Mouse (Mus musculus) CH12.LX (cell line): ENCODE data around the gene Olfr804. TPM values are rescaled to one million over a fixed set of nuclear protein-coding genes. Genes with fewer than 3 reads are reported as not detected.

Experiments
- DNase-seq: peaks from one replicate; pipeline ENCODE4 v3.0.0-alpha.2; 2013; ENCODE audit errors: extremely low read depth
- H3K27ac ChIP-seq: 2 replicates; pipeline ENCODE4 v1.5.1; 2012; ENCODE audit warnings: low read depth, mild to moderate bottlenecking, control low read depth, moderate library complexity; ENCODE audit not compliant: insufficient read depth
- H3K27me3 ChIP-seq: replicated peaks from 2 replicates; pipeline ENCODE3; 2012; ENCODE audit warnings: inconsistent platforms
- H3K36me3 ChIP-seq, 2 experiments: replicated peaks in 1 of 2; 2 replicates each; pipeline versions ENCODE3 to v1.6.1; 2012; ENCODE audit warnings: inconsistent platforms in 1 of 2, low read length in 1 of 2, mild to moderate bottlenecking in 1 of 2, mixed read lengths in 1 of 2, moderate library complexity in 1 of 2; ENCODE audit not compliant: control insufficient read depth in 1 of 2, insufficient read depth in 1 of 2
- H3K4me1 ChIP-seq, 2 experiments: 2 replicates each; pipeline ENCODE4 v1.6.1; 2012; ENCODE audit warnings: inconsistent platforms in 1 of 2, moderate library complexity in 1 of 2; ENCODE audit not compliant: insufficient read depth in 2 of 2, control insufficient read depth in 1 of 2
- H3K4me2 ChIP-seq: 2 replicates; pipeline ENCODE4 v1.6.1; 2012; ENCODE audit warnings: low read depth, mild to moderate bottlenecking, control low read depth; ENCODE audit not compliant: poor library complexity, insufficient read depth, severe bottlenecking
- H3K4me3 ChIP-seq, 3 experiments: fragments of 150-350 bp in 1 of 3; sonication (generic) in 1 of 3; replicated peaks in 1 of 3; 2 replicates each; pipeline versions ENCODE3 to v1.5.1; 2011 to 2012; ENCODE audit warnings: low read depth in 2 of 3, low read length in 2 of 3, mild to moderate bottlenecking in 2 of 3, moderate library complexity in 2 of 3, control low read depth in 1 of 3, improper control_type of control experiment in 1 of 3, inconsistent platforms in 1 of 3, mixed read lengths in 1 of 3; ENCODE audit not compliant: poor library complexity in 1 of 3
- H3K79me2 ChIP-seq: replicated peaks from 2 replicates; pipeline ENCODE4 v1.6.1; 2012; ENCODE audit warnings: mild to moderate bottlenecking, moderate library complexity; ENCODE audit not compliant: control insufficient read depth, poor library complexity, insufficient read depth, severe bottlenecking; ENCODE audit errors: extremely low read depth
- H3K9ac ChIP-seq: 2 replicates; pipeline ENCODE4 v1.6.1; 2012; ENCODE audit warnings: low read depth, mild to moderate bottlenecking, control low read depth, moderate library complexity; ENCODE audit not compliant: insufficient read depth
- H3K9me3 ChIP-seq: replicated peaks from 2 replicates; pipeline ENCODE3; 2012; ENCODE audit warnings: low read length, inconsistent platforms, mixed read lengths
- BHLHE40 ChIP-seq: IDR thresholded peaks from 2 replicates; pipeline ENCODE4 v1.6.1; 2011; ENCODE audit warnings: mild to moderate bottlenecking, low read depth, low read length, improper control_type of control experiment
- EP300 ChIP-seq: IDR thresholded peaks from 2 replicates; pipeline ENCODE4 v1.6.1; 2011; ENCODE audit warnings: low read length, improper control_type of control experiment
- HCFC1 ChIP-seq: IDR thresholded peaks from 2 replicates; pipeline ENCODE4 v1.6.1; 2012; ENCODE audit warnings: low read depth, mild to moderate bottlenecking, inconsistent platforms, low read length, improper control_type of control experiment
- IRF4 ChIP-seq: IDR thresholded peaks from 2 replicates; pipeline ENCODE4 v1.6.1; 2014; ENCODE audit warnings: low read depth, mild to moderate bottlenecking, inconsistent platforms, low read length, improper control_type of control experiment
- KAT2A ChIP-seq: IDR thresholded peaks from 2 replicates; pipeline ENCODE4 v1.6.1; 2012; ENCODE audit warnings: low read length, improper control_type of control experiment, inconsistent platforms; ENCODE audit not compliant: insufficient replicate concordance
- MAFK ChIP-seq: IDR thresholded peaks from 2 replicates; pipeline ENCODE4 v1.6.1; 2011; ENCODE audit warnings: low read length, improper control_type of control experiment; ENCODE audit not compliant: insufficient replicate concordance
- MAZ ChIP-seq: IDR thresholded peaks from 2 replicates; pipeline ENCODE4 v1.6.1; 2012; ENCODE audit warnings: low read depth, mild to moderate bottlenecking, inconsistent platforms, low read length, improper control_type of control experiment, moderate library complexity
- MXI1 ChIP-seq: IDR thresholded peaks from 2 replicates; pipeline ENCODE4 v1.6.1; 2011; ENCODE audit warnings: mild to moderate bottlenecking, low read depth, low read length, improper control_type of control experiment
- MYC ChIP-seq: IDR thresholded peaks from 2 replicates; pipeline ENCODE4 v1.6.1; 2011; ENCODE audit warnings: low read depth, mild to moderate bottlenecking, improper control_type of control experiment, low read length
- NELFE ChIP-seq: IDR thresholded peaks from 2 replicates; pipeline ENCODE4 v1.6.1; 2011; ENCODE audit warnings: low read depth, low read length, improper control_type of control experiment
- PAX5 ChIP-seq: IDR thresholded peaks from 2 replicates; pipeline ENCODE4 v1.6.1; 2012; ENCODE audit warnings: low read length, inconsistent platforms, mixed read lengths
- RCOR1 ChIP-seq: conservative IDR thresholded peaks from 2 replicates; pipeline ENCODE4 v1.6.1; 2012; ENCODE audit warnings: low read depth, mild to moderate bottlenecking, inconsistent platforms, low read length, improper control_type of control experiment
- SIN3A ChIP-seq: IDR thresholded peaks from 2 replicates; pipeline ENCODE4 v1.6.1; 2012; ENCODE audit warnings: low read length, improper control_type of control experiment, inconsistent platforms
- SMC3 ChIP-seq: IDR thresholded peaks from 2 replicates; pipeline ENCODE4 v1.6.1; 2011; ENCODE audit warnings: low read depth, low read length, improper control_type of control experiment
- TCF12 ChIP-seq: IDR thresholded peaks from 2 replicates; pipeline ENCODE4 v1.6.1; 2014; ENCODE audit warnings: low read depth, mild to moderate bottlenecking, inconsistent platforms, low read length, improper control_type of control experiment
- ZC3H11A ChIP-seq: IDR thresholded peaks from 2 replicates; pipeline ENCODE4 v1.6.1; 2012; ENCODE audit warnings: low read depth, mild to moderate bottlenecking, inconsistent platforms, low read length, improper control_type of control experiment
- ZKSCAN1 ChIP-seq: IDR thresholded peaks from 2 replicates; pipeline ENCODE4 v1.6.1; 2012; ENCODE audit warnings: low read depth, inconsistent platforms, low read length, improper control_type of control experiment, borderline replicate concordance
- ZMIZ1 ChIP-seq: IDR thresholded peaks from 2 replicates; pipeline ENCODE4 v1.6.1; 2012; ENCODE audit warnings: low read depth, mild to moderate bottlenecking, inconsistent platforms, low read length, improper control_type of control experiment
- dilution Hi-C: fragments of 300-500 bp; cut with MboI; formaldehyde crosslinking; loops from 2 replicates; pipeline ENCODE4 v1.14.3; 2020; ENCODE audit warnings: low sequenced_read_pairs; ENCODE audit not compliant: extremely low pct_unique_long_range_greater_than_20kb, extremely low pct_ligation_motif_present
- in situ Hi-C: fragments of 300-500 bp; cut with MboI; formaldehyde crosslinking; loops from 3 replicates; pipeline ENCODE4 v1.14.3; 2019; ENCODE audit warnings: low sequenced_read_pairs, low pct_ligation_motif_present, low pct_unique_long_range_greater_than_20kb, mixed read lengths
- polyA plus RNA-seq: library from polyadenylated mRNA; unstranded; fragments of >175 nt; gene quantifications from 2 replicates; pipeline ENCODE4 v1.2.1, GENCODE M21; 2012; ENCODE audit warnings: low read depth; ENCODE audit not compliant: insufficient read length
- total RNA-seq, 2 experiments: library from RNA; depleted of rRNA; stranded (reverse); fragments of 300-350 nt in 1 of 2; fragments of >200 nt in 1 of 2; gene quantifications; 2 replicates each; pipeline ENCODE4 v1.2.3; 2012 to 2014

Olfr804 gene
- total and polyA plus RNA-seq, 3 experiments = not detected

DNA sequence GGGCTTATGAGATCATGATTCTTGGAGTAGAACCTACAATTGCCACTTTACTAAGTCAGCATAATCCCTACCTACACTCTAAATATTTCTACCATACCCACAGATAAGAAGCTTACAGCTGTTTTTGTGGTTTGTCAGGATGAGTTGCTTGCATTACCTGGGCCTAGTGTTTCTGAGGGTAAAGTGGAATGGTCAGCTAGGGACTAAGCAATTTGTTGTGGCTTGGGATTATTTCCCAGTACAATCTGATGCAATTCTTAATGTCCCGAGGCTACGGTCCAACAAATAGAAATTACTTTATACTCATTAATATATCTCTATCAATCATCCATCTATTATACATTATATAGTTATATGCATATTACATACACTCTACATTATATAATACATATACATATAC, 26.3 kb downstream of the Olfr804 start, which contains the start of gene Olfr805:
Gene Olfr805, minus strand, starts transcription at position 101 of the 400 bp plus-strand sequence.
- Histone ChIP-seq H3K36me3 (no peaks in the 10 kb centered on the region), H3K4me1 (no peaks in the 10 kb centered on the region), H3K9me3 (no peaks in the 10 kb centered on the region), H3K4me3 (no peak within 1 kb of the TSS), H3K27me3 (no peaks in the 10 kb centered on the region), H3K4me2 (no peak within 1 kb of the TSS), H3K9ac (no peak within 1 kb of the TSS), H3K27ac (no peak within 1 kb of the TSS), H3K79me2 (no peaks in the 10 kb centered on the region)
- TF ChIP-seq IRF4 (no peak), EP300 (no peak), BHLHE40 (no peak), PAX5 (no peak), MAFK (no peak), ZMIZ1 (no peak), ZC3H11A (no peak), KAT2A (no peak), SIN3A (no peak), MYC (no peak), MAZ (no peak), ZKSCAN1 (no peak), RCOR1 (no peak), SMC3 (no peak)
- in situ Hi-C loops = no loop called here
- dilution Hi-C loops = no loop called here
- no peak for DNase-seq

DNA sequence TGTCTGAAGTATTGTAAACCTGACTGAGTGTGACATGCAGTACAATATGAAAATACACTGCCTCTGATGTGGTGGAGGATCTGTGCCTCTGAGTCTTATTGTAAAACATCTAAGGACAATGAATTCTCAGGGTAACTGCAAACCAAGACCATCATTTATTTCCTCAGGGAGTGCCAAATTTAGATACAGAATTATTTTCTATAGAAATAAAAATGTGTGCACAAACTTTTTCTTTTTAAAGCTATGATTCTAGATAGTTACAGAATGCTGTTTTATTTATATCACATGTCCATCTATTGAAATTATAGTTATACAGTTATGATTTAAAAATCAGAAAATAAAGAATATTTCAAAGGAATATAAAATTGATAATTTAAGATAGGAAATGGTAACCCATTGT, 38.8 kb downstream of the Olfr804 start, which contains the start of gene Olfr806:
Gene Olfr806, minus strand, starts transcription at position 101 of the 400 bp plus-strand sequence.
- no peak for DNase-seq
- H3K9ac ChIP-seq = no peak within 1 kb of the TSS
- TF ChIP-seq EP300 = no peak
- no peak for TF ChIP-seq MYC
- TF ChIP-seq TCF12 = no peak
- TF ChIP-seq ZC3H11A = no peak
- TF ChIP-seq SMC3 = no peak
- TF ChIP-seq MAFK = no peak
- TF ChIP-seq MXI1 = no peak
- TF ChIP-seq NELFE = no peak
- TF ChIP-seq HCFC1 = no peak
- no peaks in the 10 kb centered on the region for H3K36me3 ChIP-seq
- H3K27ac ChIP-seq = no peak within 1 kb of the TSS
- dilution Hi-C loops (no loop called here), in situ Hi-C loops (no loop called here)
- no peaks in the 10 kb centered on the region for H3K27me3 ChIP-seq
- no peak within 1 kb of the TSS for H3K4me2 ChIP-seq
- no peaks in the 10 kb centered on the region for H3K9me3 ChIP-seq
- H3K79me2 ChIP-seq = no peaks in the 10 kb centered on the region
- H3K4me3 ChIP-seq = no peak within 1 kb of the TSS
- no peaks in the 10 kb centered on the region for H3K4me1 ChIP-seq
